Mouse (Mus musculus) bone marrow, adult 2 months (tissue): ENCODE measurements at regions not wholly inside any gene's neighbourhood (a gene's known extent, or its start where the extent isn't known, plus 50 kb on each side); places are given as distances from the start of the nearest gene placed in this dataset.

ENCODE experiments used
- H3K27ac ChIP-seq: fragments of 200-500 bp; 2 replicates; pipeline ENCODE4 v1.5.1; 2012; ENCODE audit warnings: low read depth, mild to moderate bottlenecking, control low read depth, inconsistent platforms, low read length; ENCODE audit not compliant: control insufficient read depth, poor library complexity, insufficient read depth
- H3K4me1 ChIP-seq: fragments of 200-500 bp; 2 replicates; pipeline ENCODE4 v1.6.1; 2011; ENCODE audit warnings: low read length; ENCODE audit not compliant: control insufficient read depth, insufficient read depth
- H3K4me3 ChIP-seq: fragments of 200-500 bp; replicated peaks from 2 replicates; pipeline ENCODE3; 2011; ENCODE audit warnings: mild to moderate bottlenecking, low read depth, low read length, control low read depth; ENCODE audit not compliant: control insufficient read depth
- CTCF ChIP-seq: fragments of 200-500 bp; IDR thresholded peaks from 2 replicates; pipeline ENCODE4 v1.5.1; 2011; ENCODE audit warnings: low read length, control low read depth; ENCODE audit not compliant: control insufficient read depth, insufficient read depth
- POLR2A ChIP-seq: fragments of 200-500 bp; IDR thresholded peaks from 2 replicates; pipeline ENCODE4 v1.6.1; 2011; ENCODE audit warnings: low read depth, mild to moderate bottlenecking, control low read depth, low read length, borderline replicate concordance; ENCODE audit not compliant: control insufficient read depth
- WGBS: fragments of 180-500 bp; shearing (Covaris S2); methylation state at CpG from one replicate; pipeline ENCODE4 v1.1.7; 2018; 5-methylcytosine and 5-hydroxymethylcytosine counted together

DNA sequence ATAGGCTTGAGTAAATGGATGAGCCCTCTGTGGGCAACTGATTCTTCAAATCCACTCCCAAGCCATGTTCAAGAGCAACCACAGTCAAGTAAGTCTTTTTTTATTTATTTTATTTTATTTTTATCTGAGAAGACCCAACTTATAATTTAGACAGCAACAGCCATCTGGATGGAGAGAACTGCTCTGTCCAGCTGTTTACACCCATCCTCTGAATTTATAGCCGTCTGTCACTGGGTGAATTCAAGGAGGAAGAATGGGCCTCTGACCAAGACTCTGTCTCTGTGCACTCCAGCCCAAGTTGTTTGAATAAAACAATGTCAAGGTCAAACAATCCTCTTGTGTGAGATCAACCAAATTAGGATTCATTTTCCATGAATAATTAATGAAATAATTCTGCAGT, 263.6 kb downstream of the Tgfb2 start:
- Histone ChIP-seq H3K4me1 (no peaks in the 10 kb centered on the region), H3K4me3 (no peak overlapping the region), H3K27ac (no peak overlapping the region)
- TF ChIP-seq CTCF (no peak), POLR2A (no peak)
- 56% methylated on average over 1 of the region's 1 CpGs for WGBS

DNA sequence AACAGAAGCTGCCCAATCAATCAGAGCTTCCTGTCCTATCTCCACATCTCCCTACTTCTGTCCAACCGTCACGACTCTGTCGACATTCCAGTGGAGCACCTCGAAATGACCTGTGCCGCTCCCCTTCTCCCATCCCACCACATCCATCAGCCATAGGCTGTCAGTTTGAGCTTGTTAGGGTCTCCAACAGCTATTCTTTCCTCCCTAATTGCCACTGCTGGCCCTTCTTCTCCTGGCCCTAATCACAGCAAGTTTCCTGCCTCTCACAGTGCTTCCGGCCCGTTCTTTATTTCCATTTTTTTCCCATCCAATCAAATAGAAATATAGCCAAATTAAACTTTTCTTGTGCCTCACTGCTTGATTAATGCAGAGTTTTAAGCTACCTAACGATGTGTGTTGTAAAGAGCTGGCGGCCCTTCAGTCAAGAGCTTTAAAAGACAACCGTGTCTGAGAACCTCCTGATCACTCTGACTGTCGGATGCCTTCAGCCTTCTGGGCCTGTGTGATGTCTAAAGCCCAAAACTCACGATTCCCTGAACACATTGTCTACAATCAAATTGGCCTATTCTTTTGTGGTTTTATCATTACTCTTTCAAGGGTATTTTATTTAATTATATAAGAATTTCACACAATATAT, 270.3 kb downstream of the Tgfb2 start:
- no peaks in the 10 kb centered on the region for H3K4me1 ChIP-seq
- no peak for TF ChIP-seq POLR2A
- no peak for TF ChIP-seq CTCF
- no peak overlapping the region for H3K4me3 ChIP-seq
- WGBS = 64% methylated on average over 12 of the region's 12 CpGs
- H3K27ac ChIP-seq = no peak overlapping the region

DNA sequence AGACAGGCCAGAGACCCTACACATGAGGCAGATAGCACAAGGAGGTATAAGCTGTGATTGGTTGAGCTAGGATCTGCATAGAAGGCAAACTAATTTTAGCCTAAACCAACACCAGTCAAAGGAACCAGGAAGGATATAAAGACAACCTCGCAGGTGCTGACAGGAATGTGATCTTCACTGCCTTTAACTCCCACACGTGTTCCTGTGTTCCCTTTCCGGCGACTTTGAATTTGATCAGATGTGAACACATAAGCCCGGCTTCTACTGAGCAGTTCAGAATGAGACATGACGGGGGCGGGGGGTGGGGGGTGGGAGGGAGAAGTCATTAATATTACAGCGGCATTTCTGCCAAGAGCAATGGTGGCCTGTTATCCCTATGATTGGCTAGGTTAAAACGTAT, 271.0 kb downstream of the Tgfb2 start:
- TF ChIP-seq POLR2A = no peak
- no peak for TF ChIP-seq CTCF
- 73% methylated on average over 9 of the region's 9 CpGs for WGBS
- Histone ChIP-seq H3K4me1 (no peaks in the 10 kb centered on the region), H3K27ac (no peak overlapping the region), H3K4me3 (no peak overlapping the region)

DNA sequence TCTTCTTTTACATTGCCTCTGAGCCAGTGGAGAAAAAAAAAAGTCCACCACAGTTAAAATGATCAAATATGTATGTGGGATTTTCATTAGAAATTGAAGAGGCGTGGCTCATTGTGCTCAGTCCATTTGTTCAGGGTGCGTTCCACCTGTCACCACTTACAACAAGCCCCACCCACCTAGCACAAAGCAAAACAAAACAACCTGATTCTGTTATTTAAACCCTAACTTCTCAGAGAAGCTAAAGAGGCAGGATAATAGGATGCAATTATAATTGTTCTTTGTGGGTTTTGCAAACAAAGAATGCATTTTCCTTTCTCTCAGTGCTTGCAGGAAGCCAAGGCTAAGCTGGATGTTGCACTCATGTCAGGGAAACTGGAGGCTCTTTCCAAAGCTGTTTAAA, 271.8 kb downstream of the Tgfb2 start:
- H3K4me3 ChIP-seq = no peak overlapping the region
- H3K27ac ChIP-seq = no peak overlapping the region
- TF ChIP-seq CTCF = no peak
- TF ChIP-seq POLR2A = no peak
- H3K4me1 ChIP-seq = no peaks in the 10 kb centered on the region
- WGBS = 87% methylated on average over 2 of the region's 2 CpGs

DNA sequence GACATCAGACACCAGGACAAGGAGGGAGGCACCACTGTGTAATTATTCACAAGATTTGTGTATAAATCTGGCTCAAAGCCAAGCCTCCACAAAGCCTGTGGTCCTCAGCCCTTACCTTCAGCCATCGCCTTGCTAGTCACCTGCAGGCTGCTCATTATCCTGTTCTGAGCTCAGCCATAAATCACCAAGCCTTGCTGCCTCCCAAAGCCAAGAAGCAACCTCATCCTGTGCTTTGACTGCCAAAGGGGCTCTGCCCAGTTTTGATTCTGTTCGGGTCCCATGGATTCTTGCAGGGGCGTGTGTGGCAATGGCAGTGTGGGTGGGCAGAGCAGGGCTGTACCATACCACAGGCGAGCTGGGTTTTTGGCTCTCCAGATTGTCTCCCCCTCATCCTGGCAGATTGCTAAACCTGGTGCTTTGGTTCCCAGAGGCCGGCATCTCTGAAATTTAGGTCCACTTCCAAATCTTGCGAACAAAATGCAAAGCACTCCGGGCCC, 272.6 kb downstream of the Tgfb2 start:
- no peak overlapping the region for H3K27ac ChIP-seq
- no peak overlapping the region for H3K4me3 ChIP-seq
- 84% methylated on average over 7 of the region's 7 CpGs for WGBS
- H3K4me1 ChIP-seq = no peaks in the 10 kb centered on the region
- TF ChIP-seq CTCF = no peak

DNA sequence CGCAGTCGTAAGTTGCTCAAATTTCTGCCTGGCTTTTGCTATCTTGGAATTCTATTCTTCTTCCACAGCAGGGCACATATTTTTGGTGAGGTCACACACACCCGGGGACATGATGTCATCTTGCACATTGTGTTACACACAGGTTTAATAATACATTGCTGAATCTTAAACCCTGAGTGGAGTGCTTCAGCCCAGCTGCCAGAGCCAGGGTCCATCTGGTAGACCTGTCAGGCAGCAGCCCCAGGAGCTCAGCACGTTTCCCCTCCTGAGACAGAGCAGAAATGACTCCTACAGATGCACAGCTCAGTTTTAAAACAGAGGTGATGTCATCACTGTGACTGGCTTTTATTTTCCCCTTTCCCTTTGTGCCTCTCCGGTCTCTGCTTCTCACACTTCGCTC, 280.4 kb downstream of the Tgfb2 start:
- H3K27ac ChIP-seq = no peak overlapping the region
- TF ChIP-seq POLR2A (no peak), CTCF (no peak)
- no peak overlapping the region for H3K4me3 ChIP-seq
- H3K4me1 ChIP-seq = no peaks in the 10 kb centered on the region
- WGBS = 72% methylated on average over 6 of the region's 6 CpGs

DNA sequence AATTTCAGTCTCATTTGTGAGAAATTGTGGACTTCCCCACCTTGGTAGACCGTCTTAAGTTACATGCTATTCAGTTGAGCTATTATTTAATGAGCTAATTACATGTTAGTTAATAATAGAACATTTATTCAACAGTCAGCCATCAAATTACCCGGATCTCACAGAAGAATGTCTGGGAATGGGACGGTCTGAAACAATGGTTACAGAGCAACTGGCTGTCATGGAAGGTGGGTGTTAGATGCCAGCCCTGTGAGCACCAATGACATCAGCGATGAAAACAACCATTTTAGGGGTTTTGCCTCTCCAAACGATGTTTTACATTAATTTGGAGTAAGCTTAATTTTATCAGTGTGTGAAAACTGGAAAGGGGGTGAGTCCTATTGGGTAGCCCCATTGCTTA, 281.7 kb downstream of the Tgfb2 start:
- H3K27ac ChIP-seq = no peak overlapping the region

DNA sequence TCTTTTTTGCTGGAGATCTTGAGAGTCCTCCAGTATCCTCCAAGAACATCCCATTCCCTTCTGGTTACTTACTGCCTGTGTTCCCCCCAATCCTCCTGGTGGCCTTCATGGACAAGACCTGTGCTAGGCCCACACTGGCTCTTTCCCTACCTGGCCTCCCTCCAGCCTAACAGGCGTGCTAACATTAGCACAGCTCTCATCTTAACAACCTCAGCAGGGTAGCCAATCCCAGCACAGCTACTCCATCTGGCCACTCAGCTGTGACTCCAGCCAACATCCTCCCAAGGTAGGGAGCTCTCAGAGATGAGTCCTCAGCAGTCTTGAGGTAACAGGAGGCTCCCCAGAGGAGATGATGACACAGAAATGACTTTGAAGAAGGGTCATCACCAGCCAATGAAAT, 288.7 kb downstream of the Tgfb2 start:
- 52% methylated on average over 1 of the region's 1 CpGs for WGBS
- Histone ChIP-seq H3K4me3 (no peak overlapping the region), H3K4me1 (no peaks in the 10 kb centered on the region), H3K27ac (no peak overlapping the region)
- TF ChIP-seq CTCF = no peak
- no peak for TF ChIP-seq POLR2A

More for the DNA sequence above, 281.7 kb downstream of the Tgfb2 start:
- WGBS = 78% methylated on average over 5 of the region's 5 CpGs
- TF ChIP-seq CTCF (no peak), POLR2A (no peak)
- H3K4me1 ChIP-seq = no peaks in the 10 kb centered on the region
- H3K4me3 ChIP-seq = no peak overlapping the region

DNA sequence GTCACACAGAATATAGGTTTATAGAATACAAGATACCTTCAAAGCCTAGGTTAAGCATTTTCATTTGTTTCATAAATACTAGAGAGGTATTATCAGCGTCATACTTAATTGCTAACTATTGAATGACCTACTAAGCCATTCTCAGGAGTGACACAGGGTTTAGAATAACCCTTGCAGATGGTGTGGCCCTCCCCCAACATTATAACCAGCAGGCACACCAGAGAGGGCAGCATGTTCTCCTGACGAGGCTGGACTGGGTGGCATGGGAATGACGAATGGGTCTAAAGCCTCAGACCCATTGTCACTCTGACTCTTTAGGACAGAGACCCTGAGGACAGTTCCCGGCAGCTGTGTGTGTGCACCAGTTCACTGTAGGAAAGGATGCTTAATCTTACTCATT, 290.5 kb downstream of the Tgfb2 start:
- no peak overlapping the region for H3K4me3 ChIP-seq
- TF ChIP-seq POLR2A = no peak
- TF ChIP-seq CTCF = no peak
- WGBS = 82% methylated on average over 4 of the region's 4 CpGs
- H3K4me1 ChIP-seq = no peaks in the 10 kb centered on the region
- H3K27ac ChIP-seq = no peak overlapping the region
